8 mouse cellular contexts compared by ENCODE assay signal in the genomic region with DNA sequence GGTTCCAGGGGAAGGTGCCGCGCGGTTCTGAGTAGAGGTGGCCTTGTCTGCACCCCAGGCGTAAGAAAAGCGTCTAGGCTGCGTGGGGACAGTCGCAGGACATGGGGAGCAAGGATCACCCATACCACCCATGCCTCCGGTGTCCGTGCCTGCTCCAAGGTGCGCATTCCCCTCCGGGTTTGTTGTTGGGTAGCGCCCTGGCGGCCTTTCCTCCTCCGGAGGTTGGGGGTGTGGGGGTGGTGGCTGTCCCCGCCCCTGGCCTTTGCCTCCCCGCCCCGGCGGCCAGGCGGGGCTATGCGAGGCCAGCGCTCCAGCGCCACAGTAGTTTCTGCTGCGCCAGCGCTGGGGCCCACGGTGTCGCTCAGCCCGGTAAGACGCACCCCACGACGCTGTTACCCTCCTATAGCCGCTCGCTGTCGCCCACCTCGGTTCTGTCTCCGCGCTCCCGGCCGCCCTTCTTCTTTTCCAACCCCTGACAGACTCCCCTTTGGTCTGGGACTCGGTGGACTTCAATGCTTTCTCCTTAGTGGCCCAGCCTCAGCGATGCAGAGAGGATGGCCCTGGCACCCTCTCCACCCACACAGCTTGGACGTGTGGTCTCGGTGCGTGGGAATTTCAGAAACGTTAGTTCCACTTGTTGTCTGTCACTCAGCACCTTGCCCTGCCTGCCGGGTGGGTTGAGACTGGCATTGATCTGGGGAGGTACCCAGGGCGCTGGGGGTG. TPM values are rescaled to one million over a fixed set of nuclear protein-coding genes. Genes with fewer than 3 reads are reported as not detected.
A peak's percentile ranks its signal among the peaks of the same experiment; 100 is the strongest.
DNase-seq lines count a peak whose midpoint lies in the region; ATAC-seq lines count a peak whose summit lies in the region.

A gene (plus strand): TSS at position 167 of the 723 bp plus-strand sequence.

- H3K27me3 ChIP-seq in embryonic facial prominence, embryonic 15.5 days = peaks cover 29% of the 10 kb centered on the region
- H3K27me3 ChIP-seq in heart, embryonic 10.5 days (ENCODE audit: insufficient read depth, poor library complexity, severe bottlenecking) = peaks cover 34% of the 10 kb centered on the region
- H3K27me3 ChIP-seq in liver, embryonic 13.5 days = peaks cover 30% of the 10 kb centered on the region
- no peaks in the 10 kb centered on the region for H3K27me3 ChIP-seq in stomach, embryonic 14.5 days (ENCODE audit: control insufficient read depth, insufficient read depth, low read length)

- no peak within 1 kb of the TSS for H3K27ac ChIP-seq in embryonic facial prominence, embryonic 15.5 days (replicated peaks)
- peak within 1 kb of the TSS; percentile 70 for H3K27ac ChIP-seq in heart, embryonic 10.5 days
- H3K27ac ChIP-seq in liver, embryonic 13.5 days = no peak within 1 kb of the TSS
- peak within 1 kb of the TSS; percentile 44; the same call in 1 of the 2 replicates for H3K27ac ChIP-seq in stomach, embryonic 14.5 days (ENCODE audit: low read length)

- peaks cover 9% of the 10 kb centered on the region for H3K4me1 ChIP-seq in embryonic facial prominence, embryonic 15.5 days
- peaks cover 8% of the 10 kb centered on the region; the same call in 1 of the 2 replicates for H3K4me1 ChIP-seq in heart, embryonic 10.5 days
- peaks cover 10% of the 10 kb centered on the region for H3K4me1 ChIP-seq in liver, embryonic 13.5 days (replicated peaks)
- H3K4me1 ChIP-seq in stomach, embryonic 14.5 days (ENCODE audit: control insufficient read depth, insufficient read depth, low read length) = 0 out of 2 replicates have a peak, but pooled peaks cover 5% of the 10 kb centered on the region

- DNase-seq in B cell, adult 2 months = peak; percentile 4 to 13
- peak; percentile 54 to 57 for DNase-seq in adrenal gland, postnatal 4 days (ENCODE audit: low spot score in 2 of 2)
- peak; percentile 77 for DNase-seq in heart, embryonic 10.5 days (ENCODE audit: low spot score)
- DNase-seq in kidney, adult 9 months = peak; percentile 82
- peak; percentile 8 for DNase-seq in liver, embryonic 13.5 days
- peak; percentile 78 for DNase-seq in naive thymus-derived CD4-positive, alpha-beta T cell, adult 2 months (ENCODE audit: low read depth)

- H3K4me3 ChIP-seq in embryonic facial prominence, embryonic 15.5 days (replicated peaks) = peak within 1 kb of the TSS; percentile 45
- peak within 1 kb of the TSS; percentile 68 for H3K4me3 ChIP-seq in heart, embryonic 10.5 days
- H3K4me3 ChIP-seq in liver, embryonic 13.5 days (replicated peaks) = peak within 1 kb of the TSS; percentile 53
- H3K4me3 ChIP-seq in stomach, embryonic 14.5 days (ENCODE audit: low read depth, low read length) = peak within 1 kb of the TSS; percentile 44

- H3K9ac ChIP-seq in embryonic facial prominence, embryonic 15.5 days = peak within 1 kb of the TSS; percentile 23; the same call in 1 of the 2 replicates
- peak within 1 kb of the TSS; percentile 43 for H3K9ac ChIP-seq in liver, embryonic 13.5 days
- peak within 1 kb of the TSS; percentile 40; the same call in 1 of the 2 replicates for H3K9ac ChIP-seq in stomach, embryonic 14.5 days (replicated peaks; ENCODE audit: low read depth, low read length)

- no peaks in the 10 kb centered on the region for H3K36me3 ChIP-seq in embryonic facial prominence, embryonic 15.5 days
- H3K36me3 ChIP-seq in heart, embryonic 10.5 days = no peaks in the 10 kb centered on the region
- no peaks in the 10 kb centered on the region for H3K36me3 ChIP-seq in liver, embryonic 13.5 days
- no peaks in the 10 kb centered on the region for H3K36me3 ChIP-seq in stomach, embryonic 14.5 days (ENCODE audit: control insufficient read depth, insufficient read depth, low read length)

- ATAC-seq in embryonic facial prominence, embryonic 15.5 days (ENCODE audit: insufficient number of reproducible peaks, low FRiP score, low TSS enrichment, low read depth) = peak; percentile 76
- peak; percentile 87 for ATAC-seq in liver, embryonic 13.5 days (ENCODE audit: low read depth)
- peak; percentile 87 for ATAC-seq in stomach, embryonic 14.5 days (ENCODE audit: insufficient number of reproducible peaks, insufficient read depth, low FRiP score, low read depth)

- H3K9me3 ChIP-seq in embryonic facial prominence, embryonic 15.5 days (replicated peaks) = no peaks in the 10 kb centered on the region
- H3K9me3 ChIP-seq in heart, embryonic 10.5 days = no peaks in the 10 kb centered on the region
- H3K9me3 ChIP-seq in liver, embryonic 13.5 days (replicated peaks) = no peaks in the 10 kb centered on the region
- no peaks in the 10 kb centered on the region for H3K9me3 ChIP-seq in stomach, embryonic 14.5 days (ENCODE audit: control insufficient read depth, low read depth, low read length)

- under 1% methylated on average over 42 of the region's 46 CpGs for WGBS in embryonic facial prominence, embryonic 15.5 days
- under 1% methylated on average over 46 of the region's 46 CpGs for WGBS in heart, embryonic 10.5 days
- 2% methylated on average over 42 of the region's 46 CpGs for WGBS in liver, embryonic 13.5 days (ENCODE audit: insufficient replicate concordance)
- 1% methylated on average over 46 of the region's 46 CpGs for WGBS in stomach, embryonic 14.5 days

- H3K4me2 ChIP-seq in embryonic facial prominence, embryonic 15.5 days (replicated peaks) = peak within 1 kb of the TSS; percentile 86
- H3K4me2 ChIP-seq in liver, embryonic 13.5 days = peak within 1 kb of the TSS; percentile 69
- peak within 1 kb of the TSS; percentile 90 for H3K4me2 ChIP-seq in stomach, embryonic 14.5 days (replicated peaks; ENCODE audit: low read depth, low read length)

RNA-seq across cellular contexts. Expression of the gene that starts here (rescaled TPM):
- total RNA-seq in adrenal gland, postnatal 4 days (2021) = 10 to 100 TPM; 30.3 to 35.1 TPM
- polyA plus RNA-seq in embryonic facial prominence, embryonic 15.5 days (2015; fragmentation: Nextera tagmentation; extraction: Ambion mirVana) = 7.5 TPM in 2 replicates
- polyA plus RNA-seq in heart, embryonic 10.5 days (2016; fragmentation: Nextera tagmentation; extraction: Ambion mirVana) = 2.3 and 2.5 TPM in 2 replicates
- polyA plus RNA-seq in liver, embryonic 13.5 days (2015; fragmentation: Nextera tagmentation; extraction: Ambion mirVana) = 2.6 and 3.0 TPM in 2 replicates
- 22.5 and 23.7 TPM in 2 replicates for polyA plus RNA-seq in stomach, embryonic 14.5 days (2014; fragmentation: Nextera tagmentation; extraction: Ambion mirVana)

Comparison
In these comparisons a context has a peak if more than half of its experiments do, and no peak if none do; other contexts are left out.
1. DNase-seq: peak in every context shown above with its lines; median percentile 82 in kidney, adult 9 months; 78 in naive thymus-derived CD4-positive, alpha-beta T cell, adult 2 months; 77 in heart, embryonic 10.5 days; 56 in adrenal gland, postnatal 4 days; 8 in B cell, adult 2 months; 8 in liver, embryonic 13.5 days.
2. H3K27ac ChIP-seq: peak in heart, embryonic 10.5 days (single experiment) and stomach, embryonic 14.5 days (single experiment); none in embryonic facial prominence, embryonic 15.5 days (single experiment) and liver, embryonic 13.5 days (single experiment).
3. Peak in every context shown above with its lines, with median percentiles within 50 percentile points of each other: ATAC-seq, H3K4me2 ChIP-seq, H3K4me3 ChIP-seq and H3K9ac ChIP-seq.